Mouse (Mus musculus): ENCODE measurements around the gene Col4a3bp. TPM values are rescaled to one million over a fixed set of nuclear protein-coding genes. Genes with fewer than 3 reads are reported as not detected.

Gene Col4a3bp
- total RNA-seq, 1 experiment: 23.6 TPM

DNA sequence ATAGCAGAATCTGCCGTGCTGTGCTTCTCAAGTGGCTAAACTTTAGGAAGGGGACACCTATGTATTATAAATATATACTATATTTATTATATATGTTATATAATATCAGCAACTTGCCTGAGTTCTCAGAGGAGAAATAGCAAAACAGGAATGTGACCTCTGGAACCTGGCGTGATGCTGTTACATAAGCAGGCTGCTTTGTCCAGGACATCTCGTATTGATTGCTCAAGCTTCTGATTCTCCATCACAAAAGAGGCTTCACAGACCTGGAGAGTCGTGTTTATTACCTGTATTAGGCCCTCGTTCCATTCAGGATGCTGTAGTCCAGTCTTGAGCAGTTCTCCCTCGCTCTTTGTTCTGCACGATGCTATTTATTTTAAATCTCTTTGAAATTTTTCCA lies 131.4 kb downstream of the Col4a3bp start:
- Histone ChIP-seq H3K9me3 (ENCODE audit: control insufficient read depth, insufficient read depth, low read depth, low read length) (no peaks in the 10 kb centered on the region), H3K9ac (ENCODE audit: insufficient read depth, low read depth, low read length, poor library complexity, severe bottlenecking) (no peak overlapping the region), H3K27ac (ENCODE audit: insufficient read depth, low read depth, low read length, poor library complexity, severe bottlenecking) (no peak overlapping the region), H3K36me3 (ENCODE audit: control insufficient read depth, insufficient read depth, low read length, poor library complexity, severe bottlenecking) (no peaks in the 10 kb centered on the region), H3K4me1 (ENCODE audit: control insufficient read depth in 2 of 2, insufficient read depth in 2 of 2, low read length in 2 of 2, poor library complexity in 1 of 2) (peaks cover 14 to 22% of the 10 kb centered on the region in 2 experiments), H3K4me3 (ENCODE audit: insufficient read depth in 1 of 2, low read depth in 1 of 2, low read length in 2 of 2, poor library complexity in 1 of 2, severe bottlenecking in 1 of 2) (no peak overlapping the region)
- in situ Hi-C loops (cut with MboI; ENCODE audit: low sequenced_read_pairs in 2 of 2, unreplicated experiment in 2 of 2): no loop called here
- peak; percentile 52 for DNase-seq (ENCODE audit: low read depth, low spot score)
- TF ChIP-seq ZC3H11A (IDR thresholded peaks at IDR 0.05; ENCODE audit: borderline replicate concordance, low read depth, low read length) (no peak), ZNF384 (IDR thresholded peaks at IDR 0.05; ENCODE audit: low read depth, low read length) (no peak), MAFK (IDR thresholded peaks at IDR 0.05; ENCODE audit: insufficient read depth, low read depth, low read length) (no peak), HCFC1 (IDR thresholded peaks at IDR 0.05; ENCODE audit: borderline replicate concordance, insufficient read depth, low read length) (no peak), CHD2 (IDR thresholded peaks at IDR 0.05; ENCODE audit: low read depth, low read length) (no peak)

DNA sequence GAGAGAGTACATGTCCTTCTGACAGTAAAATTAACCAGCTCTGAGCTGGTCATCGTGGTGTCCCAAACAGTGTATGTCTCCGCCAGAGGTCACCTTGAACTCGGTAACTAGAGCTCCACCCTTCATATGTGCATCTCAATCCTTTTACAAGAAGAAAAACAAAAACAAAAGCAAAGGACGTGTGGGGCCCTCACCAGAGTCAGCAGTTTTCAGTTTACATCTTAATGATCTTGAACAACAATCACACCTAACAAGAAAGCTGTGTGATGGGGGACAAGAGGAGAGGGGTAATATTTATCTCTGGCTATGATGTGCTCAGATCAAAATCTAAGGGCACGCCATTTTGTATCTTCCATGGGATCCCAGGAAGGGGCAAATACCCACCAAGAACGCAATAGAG lies 133.3 kb downstream of the Col4a3bp start:
- DNase-seq (ENCODE audit: low read depth, low spot score): no peak
- TF ChIP-seq MAFK (IDR thresholded peaks at IDR 0.05; ENCODE audit: insufficient read depth, low read depth, low read length) (no peak), ZC3H11A (IDR thresholded peaks at IDR 0.05; ENCODE audit: borderline replicate concordance, low read depth, low read length) (no peak), CHD2 (IDR thresholded peaks at IDR 0.05; ENCODE audit: low read depth, low read length) (no peak), ZNF384 (IDR thresholded peaks at IDR 0.05; ENCODE audit: low read depth, low read length) (no peak), HCFC1 (IDR thresholded peaks at IDR 0.05; ENCODE audit: borderline replicate concordance, insufficient read depth, low read length) (no peak)
- Histone ChIP-seq H3K4me1 (ENCODE audit: control insufficient read depth in 2 of 2, insufficient read depth in 2 of 2, low read length in 2 of 2, poor library complexity in 1 of 2) (peaks cover 14 to 22% of the 10 kb centered on the region in 2 experiments), H3K27ac (ENCODE audit: insufficient read depth, low read depth, low read length, poor library complexity, severe bottlenecking) (no peak overlapping the region), H3K9me3 (ENCODE audit: control insufficient read depth, insufficient read depth, low read depth, low read length) (no peaks in the 10 kb centered on the region), H3K36me3 (ENCODE audit: control insufficient read depth, insufficient read depth, low read length, poor library complexity, severe bottlenecking) (no peaks in the 10 kb centered on the region), H3K4me3 (ENCODE audit: insufficient read depth in 1 of 2, low read depth in 1 of 2, low read length in 2 of 2, poor library complexity in 1 of 2, severe bottlenecking in 1 of 2) (no peak overlapping the region), H3K9ac (ENCODE audit: insufficient read depth, low read depth, low read length, poor library complexity, severe bottlenecking) (no peak overlapping the region; the same call in 1 of the 2 replicates)
- in situ Hi-C loops (cut with MboI; ENCODE audit: low sequenced_read_pairs in 2 of 2, unreplicated experiment in 2 of 2): no loop called here

GRCm38 (mm10) chr13:96677071-96677470 lies 134.7 kb downstream of the Col4a3bp start:
- Histone ChIP-seq H3K36me3 (ENCODE audit: control insufficient read depth, insufficient read depth, low read length, poor library complexity, severe bottlenecking) (no peaks in the 10 kb centered on the region), H3K9ac (ENCODE audit: insufficient read depth, low read depth, low read length, poor library complexity, severe bottlenecking) (no peak overlapping the region), H3K4me1 (ENCODE audit: control insufficient read depth in 2 of 2, insufficient read depth in 2 of 2, low read length in 2 of 2, poor library complexity in 1 of 2) (peaks cover 11 to 17% of the 10 kb centered on the region in 2 experiments), H3K27ac (ENCODE audit: insufficient read depth, low read depth, low read length, poor library complexity, severe bottlenecking) (no peak overlapping the region), H3K9me3 (ENCODE audit: control insufficient read depth, insufficient read depth, low read depth, low read length) (no peaks in the 10 kb centered on the region), H3K4me3 (ENCODE audit: insufficient read depth in 1 of 2, low read depth in 1 of 2, low read length in 2 of 2, poor library complexity in 1 of 2, severe bottlenecking in 1 of 2) (no peak overlapping the region)
- TF ChIP-seq CHD2 (IDR thresholded peaks at IDR 0.05; ENCODE audit: low read depth, low read length): no peak
- TF ChIP-seq ZNF384 (IDR thresholded peaks at IDR 0.05; ENCODE audit: low read depth, low read length): no peak
- TF ChIP-seq ZC3H11A (IDR thresholded peaks at IDR 0.05; ENCODE audit: borderline replicate concordance, low read depth, low read length): no peak
- TF ChIP-seq MAFK (IDR thresholded peaks at IDR 0.05; ENCODE audit: insufficient read depth, low read depth, low read length): no peak
- TF ChIP-seq HCFC1 (IDR thresholded peaks at IDR 0.05; ENCODE audit: borderline replicate concordance, insufficient read depth, low read length): no peak
- DNase-seq (ENCODE audit: low read depth, low spot score): no peak
- in situ Hi-C loops (cut with MboI; ENCODE audit: low sequenced_read_pairs in 2 of 2, unreplicated experiment in 2 of 2): no loop called here

- Histone ChIP-seq H3K36me3 (ENCODE audit: control insufficient read depth, insufficient read depth, low read length, poor library complexity, severe bottlenecking) (no peaks in the 10 kb centered on the region), H3K4me3 (ENCODE audit: insufficient read depth in 1 of 2, low read depth in 1 of 2, low read length in 2 of 2, poor library complexity in 1 of 2, severe bottlenecking in 1 of 2) (no peak overlapping the region), H3K9ac (ENCODE audit: insufficient read depth, low read depth, low read length, poor library complexity, severe bottlenecking) (no peak overlapping the region), H3K27ac (ENCODE audit: insufficient read depth, low read depth, low read length, poor library complexity, severe bottlenecking) (no peak overlapping the region), H3K4me1 (ENCODE audit: control insufficient read depth in 2 of 2, insufficient read depth in 2 of 2, low read length in 2 of 2, poor library complexity in 1 of 2) (peaks cover 9 to 13% of the 10 kb centered on the region in 2 experiments), H3K9me3 (ENCODE audit: control insufficient read depth, insufficient read depth, low read depth, low read length) (no peaks in the 10 kb centered on the region)
- DNase-seq (ENCODE audit: low read depth, low spot score): no peak
- TF ChIP-seq ZC3H11A (IDR thresholded peaks at IDR 0.05; ENCODE audit: borderline replicate concordance, low read depth, low read length) (no peak), HCFC1 (IDR thresholded peaks at IDR 0.05; ENCODE audit: borderline replicate concordance, insufficient read depth, low read length) (no peak), CHD2 (IDR thresholded peaks at IDR 0.05; ENCODE audit: low read depth, low read length) (no peak), ZNF384 (IDR thresholded peaks at IDR 0.05; ENCODE audit: low read depth, low read length) (no peak), MAFK (IDR thresholded peaks at IDR 0.05; ENCODE audit: insufficient read depth, low read depth, low read length) (no peak)
- in situ Hi-C loops (cut with MboI; ENCODE audit: low sequenced_read_pairs in 2 of 2, unreplicated experiment in 2 of 2): no loop called here
These were observed 136.2 kb downstream of the Col4a3bp start for GRCm38 (mm10) chr13:96678616-96679015.
